Mouse (Mus musculus): Measurements from ENCODE around the gene Cers2. TPM values are rescaled to one million over a fixed set of nuclear protein-coding genes. Genes with fewer than 3 reads are reported as not detected.

Gene Cers2
- total and polyA plus RNA-seq, 2 experiments from 2014 or later: 89.4 to 108 TPM

GRCm38 (mm10) chr3:95295321-95296102, 19.1 kb upstream of the Cers2 start:
- Histone ChIP-seq H3K27me3 (ENCODE audit: control insufficient read depth, insufficient read depth, low read length) (no peaks in the 10 kb centered on the region), H3K4me2 (ENCODE audit: low read depth, low read length) (no peak overlapping the region), H3K4me3 (ENCODE audit: low read depth, low read length) (no peak overlapping the region), H3K9me3 (replicated peaks; ENCODE audit: control insufficient read depth, low read length) (no peaks in the 10 kb centered on the region), H3K27ac (ENCODE audit: low read depth) (no peak overlapping the region), H3K36me3 (replicated peaks; ENCODE audit: control insufficient read depth, insufficient read depth, low read length) (peaks cover 48% of the 10 kb centered on the region), H3K4me1 (ENCODE audit: control insufficient read depth, insufficient read depth) (no peaks in the 10 kb centered on the region), H3K9ac (replicated peaks; ENCODE audit: low read depth, low read length) (no peak overlapping the region)
- WGBS: 67% methylated on average over 11 of the region's 11 CpGs
- no peak for TF ChIP-seq CTCF (IDR thresholded peaks at IDR 0.05; ENCODE audit: low read depth)
- no peak for TF ChIP-seq EP300 (IDR thresholded peaks at IDR 0.05; ENCODE audit: low read depth)
- DNase-seq (ENCODE audit: low spot score): no peak
- 0 out of 2 replicates have a peak, but pooled peaks have one; percentile 13 for ATAC-seq (ENCODE audit: insufficient read depth, low read depth)

- peaks cover 42% of the 10 kb centered on the region for H3K36me3 ChIP-seq (replicated peaks; ENCODE audit: control insufficient read depth, insufficient read depth, low read length)
- H3K9ac ChIP-seq (replicated peaks; ENCODE audit: low read depth, low read length): no peak overlapping the region
- 10% methylated on average over 5 of the region's 5 CpGs for WGBS
- H3K4me2 ChIP-seq (ENCODE audit: low read depth, low read length): no peak overlapping the region
- no peaks in the 10 kb centered on the region for H3K27me3 ChIP-seq (ENCODE audit: control insufficient read depth, insufficient read depth, low read length)
- no peak overlapping the region for H3K27ac ChIP-seq (ENCODE audit: low read depth)
- DNase-seq (ENCODE audit: low spot score) (peak; percentile 77), ATAC-seq (ENCODE audit: insufficient read depth, low read depth) (peak; percentile 70)
- TF ChIP-seq EP300 (IDR thresholded peaks at IDR 0.05; ENCODE audit: low read depth) (no peak), CTCF (IDR thresholded peaks at IDR 0.05; ENCODE audit: low read depth) (peak; percentile 51)
- no peaks in the 10 kb centered on the region for H3K4me1 ChIP-seq (ENCODE audit: control insufficient read depth, insufficient read depth)
- no peaks in the 10 kb centered on the region for H3K9me3 ChIP-seq (replicated peaks; ENCODE audit: control insufficient read depth, low read length)
- H3K4me3 ChIP-seq (ENCODE audit: low read depth, low read length): no peak overlapping the region
Measured at GRCm38 (mm10) chr3:95296103-95296469, 18.5 kb upstream of the Cers2 start.

GRCm38 (mm10) chr3:95298018-95298417, 16.6 kb upstream of the Cers2 start:
- TF ChIP-seq CTCF (IDR thresholded peaks at IDR 0.05; ENCODE audit: low read depth) (no peak), EP300 (IDR thresholded peaks at IDR 0.05; ENCODE audit: low read depth) (no peak)
- WGBS: 56% methylated on average over 7 of the region's 7 CpGs

GRCm38 (mm10) chr3:95301204-95301796, 13.3 kb upstream of the Cers2 start:
- Histone ChIP-seq H3K9ac (replicated peaks; ENCODE audit: low read depth, low read length) (no peak overlapping the region), H3K27me3 (ENCODE audit: control insufficient read depth, insufficient read depth, low read length) (no peaks in the 10 kb centered on the region), H3K27ac (ENCODE audit: low read depth) (no peak overlapping the region), H3K4me2 (ENCODE audit: low read depth, low read length) (no peak overlapping the region), H3K4me1 (ENCODE audit: control insufficient read depth, insufficient read depth) (no peaks in the 10 kb centered on the region), H3K36me3 (replicated peaks; ENCODE audit: control insufficient read depth, insufficient read depth, low read length) (no peaks in the 10 kb centered on the region), H3K9me3 (replicated peaks; ENCODE audit: control insufficient read depth, low read length) (no peaks in the 10 kb centered on the region), H3K4me3 (ENCODE audit: low read depth, low read length) (no peak overlapping the region)
- TF ChIP-seq EP300 (IDR thresholded peaks at IDR 0.05; ENCODE audit: low read depth): no peak
- TF ChIP-seq CTCF (IDR thresholded peaks at IDR 0.05; ENCODE audit: low read depth): no peak
- DNase-seq (ENCODE audit: low spot score): no peak
- no peak for ATAC-seq (ENCODE audit: insufficient read depth, low read depth)
- WGBS: 74% methylated on average over 3 of the region's 3 CpGs

More at GRCm38 (mm10) chr3:95298018-95298417, 16.6 kb upstream of the Cers2 start:
- Histone ChIP-seq H3K27ac (ENCODE audit: low read depth) (no peak overlapping the region), H3K9ac (replicated peaks; ENCODE audit: low read depth, low read length) (no peak overlapping the region), H3K9me3 (replicated peaks; ENCODE audit: control insufficient read depth, low read length) (no peaks in the 10 kb centered on the region), H3K4me1 (ENCODE audit: control insufficient read depth, insufficient read depth) (no peaks in the 10 kb centered on the region), H3K4me3 (ENCODE audit: low read depth, low read length) (no peak overlapping the region), H3K36me3 (replicated peaks; ENCODE audit: control insufficient read depth, insufficient read depth, low read length) (peaks cover 24% of the 10 kb centered on the region), H3K27me3 (ENCODE audit: control insufficient read depth, insufficient read depth, low read length) (no peaks in the 10 kb centered on the region), H3K4me2 (ENCODE audit: low read depth, low read length) (no peak overlapping the region)
- ATAC-seq (ENCODE audit: insufficient read depth, low read depth): no peak
- no peak for DNase-seq (ENCODE audit: low spot score)

- ATAC-seq (ENCODE audit: insufficient read depth, low read depth) (no peak), DNase-seq (ENCODE audit: low spot score) (peak; percentile 31)
- no peak for TF ChIP-seq EP300 (IDR thresholded peaks at IDR 0.05; ENCODE audit: low read depth)
- no peak for TF ChIP-seq CTCF (IDR thresholded peaks at IDR 0.05; ENCODE audit: low read depth)
- no peak overlapping the region for H3K27ac ChIP-seq (ENCODE audit: low read depth)
- H3K9me3 ChIP-seq (replicated peaks; ENCODE audit: control insufficient read depth, low read length): no peaks in the 10 kb centered on the region
- no peak overlapping the region for H3K4me3 ChIP-seq (ENCODE audit: low read depth, low read length)
- no peaks in the 10 kb centered on the region for H3K27me3 ChIP-seq (ENCODE audit: control insufficient read depth, insufficient read depth, low read length)
- no peaks in the 10 kb centered on the region for H3K4me1 ChIP-seq (ENCODE audit: control insufficient read depth, insufficient read depth)
- WGBS: 19% methylated on average over 4 of the region's 4 CpGs
- H3K36me3 ChIP-seq (replicated peaks; ENCODE audit: control insufficient read depth, insufficient read depth, low read length): no peaks in the 10 kb centered on the region
- H3K9ac ChIP-seq (replicated peaks; ENCODE audit: low read depth, low read length): no peak overlapping the region
- no peak overlapping the region for H3K4me2 ChIP-seq (ENCODE audit: low read depth, low read length)
Measured at GRCm38 (mm10) chr3:95306244-95306643, 8.3 kb upstream of the Cers2 start.
